In the genomic region with DNA sequence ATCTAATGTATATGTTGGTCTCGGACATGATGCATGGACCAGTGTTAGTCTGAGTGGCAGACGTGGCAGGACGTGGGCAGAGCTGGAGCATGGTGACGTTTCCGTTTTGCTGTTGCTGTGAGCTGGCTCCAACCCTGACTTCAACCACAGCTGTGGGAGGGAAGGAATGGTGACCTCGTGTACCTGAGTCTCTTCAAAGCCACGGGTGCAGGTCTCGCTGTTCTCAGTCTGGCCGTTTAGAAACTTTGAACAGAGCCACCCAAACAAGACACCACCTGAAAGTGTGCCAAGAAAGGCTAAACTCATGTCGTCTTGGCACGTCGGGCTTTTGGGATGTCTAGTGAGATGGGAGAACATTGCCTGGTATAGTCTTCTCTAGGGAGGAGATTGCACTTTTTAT, we compare ENCODE assay signal across 19 mouse cellular contexts. TPM values are rescaled to one million over a fixed set of nuclear protein-coding genes. Genes with fewer than 3 reads are reported as not detected.
DNase-seq lines count a peak whose midpoint lies in the region; TF ChIP-seq lines count a peak whose summit lies in the region.
"Had no signal": no experiment of that assay in that cellular context is flagged by ENCODE, and none has a peak within 500 bp of the region (broad histone marks: within the 10 kb centered on the region; RNA-seq: fewer than 3 reads in every experiment).

No protein-coding gene starts in this region.

- H3K36me3 ChIP-seq in small intestine, adult 2 months (ENCODE audit: control insufficient read depth, insufficient read depth, low read length) = peaks cover 4% of the 10 kb centered on the region; the same call in 1 of the 2 replicates
- H3K36me3 ChIP-seq: embryonic facial prominence, embryonic 13.5 days; heart, embryonic 10.5 days; limb, embryonic 12.5 days; liver, embryonic 15.5 days; stomach, embryonic 15.5 days had no signal

- TF ChIP-seq POLR2A in small intestine, adult 2 months (IDR thresholded peaks at IDR 0.05; ENCODE audit: low read depth, low read length) = no peak

- peaks cover 6% of the 10 kb centered on the region; the same call in 1 of the 2 replicates for H3K4me1 ChIP-seq in small intestine, adult 2 months (ENCODE audit: control insufficient read depth, insufficient read depth, insufficient read length, low read length)
- H3K4me1 ChIP-seq: stomach, embryonic 15.5 days had no signal

- peak; percentile 36 to 63 for DNase-seq in kidney, postnatal 25 days
- no peak for DNase-seq in kidney, adult 11 months
- peak; percentile 52 for DNase-seq in CD4-positive helper T cell, adult 2 months (ENCODE audit: low read depth, low spot score)
- DNase-seq in T-cell, adult 2 months (ENCODE audit: low spot score) = peak; percentile 16
- DNase-seq in cerebellum, postnatal 10 days = no peak
- DNase-seq in layer of hippocampus, adult 11-12 months (ENCODE audit: low spot score) = no peak
- DNase-seq: adrenal gland, postnatal 14 days; cerebellum, adult 2 months; gastrocnemius, postnatal 25 days had no signal

- WGBS in small intestine, adult 2 months = 73% methylated on average over 12 of the region's 12 CpGs

- H3K27ac ChIP-seq in small intestine, adult 2 months (ENCODE audit: insufficient read depth, low read depth, low read length) = 0 out of 2 replicates have a peak overlapping the region, but pooled peaks have one; percentile 1
- H3K27ac ChIP-seq: embryonic facial prominence, embryonic 13.5 days; heart, embryonic 10.5 days; hindbrain, embryonic 14.5 days; limb, embryonic 12.5 days; liver, embryonic 15.5 days; stomach, embryonic 15.5 days had no signal

- no peak for TF ChIP-seq CTCF in small intestine, adult 2 months (IDR thresholded peaks at IDR 0.05; ENCODE audit: extremely low read depth, insufficient read length, insufficient replicate concordance, low read depth, low read length)

- H3K4me3 ChIP-seq in small intestine, adult 2 months (ENCODE audit: low read depth, low read length) = no peak overlapping the region
- H3K4me3 ChIP-seq: embryonic facial prominence, embryonic 13.5 days; heart, embryonic 10.5 days; limb, embryonic 12.5 days; liver, embryonic 15.5 days; stomach, embryonic 15.5 days had no signal

- H3K27me3 ChIP-seq in small intestine, adult 2 months (ENCODE audit: control insufficient read depth, insufficient read depth, low read length) = no peaks in the 10 kb centered on the region
- H3K27me3 ChIP-seq: CH12.LX; embryonic facial prominence, embryonic 13.5 days; limb, embryonic 12.5 days; liver, embryonic 15.5 days; stomach, embryonic 15.5 days had no signal

RNA-seq across cellular contexts. Expression of gene Cd160, which starts 17.8 kb away (rescaled TPM):
- polyA plus RNA-seq in small intestine, adult 2 months (2012; rRNA removed) = 2.4 and 3.4 TPM in 2 replicates
- polyA plus RNA-seq: cerebellum, adult 2 months; cortical plate, adult 2 months had no signal

RNA-seq across cellular contexts. Expression of gene Pdzk1, which starts 17.9 kb away (rescaled TPM):
- polyA plus RNA-seq in small intestine, adult 2 months (2012; rRNA removed) = 11.4 and 58.3 TPM in 2 replicates
- polyA plus RNA-seq: embryonic facial prominence, embryonic 13.5 days; limb, embryonic 12.5 days; neural tube, embryonic 11.5 days had no signal

RNA-seq across cellular contexts. Expression of gene Gja5, which starts 57.5 kb away (rescaled TPM):
- polyA plus RNA-seq in small intestine, adult 2 months (2012; rRNA removed) = 0.53 and 0.62 TPM in 2 replicates

RNA-seq across cellular contexts. Expression of gene Gpr89, which starts 58.2 kb away (rescaled TPM):
- 11.5 and 23.5 TPM in 2 replicates for polyA plus RNA-seq in small intestine, adult 2 months (2012; rRNA removed)

Comparison
In these comparisons a context has a peak if more than half of its experiments do, and no peak if none do; other contexts are left out.
1. DNase-seq: peak in kidney, postnatal 25 days (2 of 2), CD4-positive helper T cell, adult 2 months (single experiment) and T-cell, adult 2 months (single experiment); none in kidney, adult 11 months (single experiment), cerebellum, postnatal 10 days (0 of 2) and layer of hippocampus, adult 11-12 months (single experiment).